Mouse (Mus musculus) megakaryocyte progenitor cell, adult 5-6 weeks (primary cell): ENCODE results near the gene Fam107b. TPM values are rescaled to one million over a fixed set of nuclear protein-coding genes. Genes with fewer than 3 reads are reported as not detected.

Source experiments
- ATAC-seq: replicated peaks from 2 replicates; pipeline ENCODE4 v1.8.0; 2016; ENCODE audit warnings: mild to moderate bottlenecking, moderate TSS enrichment, inconsistent platforms; ENCODE audit not compliant: poor library complexity
- total RNA-seq, 2 experiments: library from RNA; stranded (forward) in 1 of 2; stranded (reverse) in 1 of 2; fragments of 157-497, 149-512 nt in 1 of 2; fragments of 200-1000 nt in 1 of 2; gene quantifications; 2 replicates each; pipeline versions ENCODE4 v1.2.3 to v1.2.4; 2015 to 2017

Gene Fam107b
- total RNA-seq, 2 experiments from 2014 or later = 622 to 1,007 TPM

DNA sequence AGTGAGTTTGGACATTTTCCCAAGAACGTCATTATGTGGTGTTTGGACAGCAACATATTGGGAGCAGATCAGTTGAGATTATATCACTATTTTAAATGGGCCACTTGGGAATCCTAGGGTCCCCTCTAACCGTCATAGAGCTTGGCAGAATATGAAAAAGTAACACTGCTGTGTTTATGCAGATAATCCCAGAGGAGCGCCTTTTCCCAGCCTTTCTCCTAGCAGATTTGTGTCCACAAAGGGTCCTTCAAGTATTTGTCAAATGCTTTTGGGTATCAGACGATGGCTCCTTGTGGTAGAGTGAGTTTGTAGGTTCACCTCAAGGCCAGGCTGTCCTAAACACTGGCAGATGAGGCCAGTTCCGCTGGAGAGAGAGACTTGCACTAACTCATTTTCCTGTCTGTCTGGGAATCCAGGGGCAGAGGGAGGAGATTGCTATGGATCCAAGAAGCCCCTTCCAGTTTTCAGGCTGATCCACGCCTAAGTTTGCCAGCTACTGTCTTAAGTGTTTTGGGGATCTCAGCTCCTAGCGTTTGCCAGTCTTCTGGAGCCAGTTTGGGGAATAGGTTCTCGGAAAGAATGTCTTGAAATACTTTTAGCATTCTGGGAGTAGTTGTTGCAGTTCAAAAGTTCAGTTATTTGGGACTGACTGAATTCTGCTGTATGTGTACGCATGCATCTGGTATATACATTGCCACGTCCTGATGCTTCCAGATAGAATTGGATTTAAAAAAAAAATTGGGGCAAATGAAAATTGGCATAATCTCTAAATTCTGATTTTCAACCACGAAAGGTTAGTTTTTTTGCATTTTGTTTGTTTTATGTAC is 195.9 kb downstream of the Fam107b start:
- ATAC-seq = no peak

- peak; percentile 85 for ATAC-seq
Measured at GRCm38 (mm10) chr2:3769260-3769659, 199.0 kb downstream of the Fam107b start.

DNA sequence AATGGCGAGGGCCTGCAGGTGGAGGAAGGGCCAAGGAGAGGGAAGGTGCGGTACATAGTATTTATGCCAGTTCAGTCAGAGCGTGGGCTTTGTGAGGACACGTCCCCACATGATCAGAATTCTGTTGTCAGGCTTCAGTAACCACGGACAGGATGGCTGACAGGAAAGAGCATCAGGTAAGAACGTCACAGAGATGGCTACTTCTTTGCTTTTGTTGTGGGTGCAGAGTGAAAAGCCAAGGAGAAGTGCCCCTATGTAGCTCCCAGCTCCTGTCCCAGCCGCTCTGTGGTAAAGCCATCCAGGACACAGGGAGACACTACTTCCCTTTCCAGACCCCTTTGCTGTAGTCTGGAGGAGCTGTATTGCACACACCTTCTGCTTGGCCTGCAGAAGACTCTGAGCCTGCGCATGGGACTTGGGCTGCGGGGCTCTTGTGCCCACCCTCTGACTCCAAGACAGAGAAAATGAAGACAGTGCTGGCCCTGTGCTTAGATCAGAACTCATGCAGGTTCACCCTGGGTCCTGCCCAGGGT is 199.6 kb downstream of the Fam107b start:
- peak; percentile 39 for ATAC-seq

- ATAC-seq = no peak
Measured at GRCm38 (mm10) chr2:3770383-3770782, 200.1 kb downstream of the Fam107b start.

DNA sequence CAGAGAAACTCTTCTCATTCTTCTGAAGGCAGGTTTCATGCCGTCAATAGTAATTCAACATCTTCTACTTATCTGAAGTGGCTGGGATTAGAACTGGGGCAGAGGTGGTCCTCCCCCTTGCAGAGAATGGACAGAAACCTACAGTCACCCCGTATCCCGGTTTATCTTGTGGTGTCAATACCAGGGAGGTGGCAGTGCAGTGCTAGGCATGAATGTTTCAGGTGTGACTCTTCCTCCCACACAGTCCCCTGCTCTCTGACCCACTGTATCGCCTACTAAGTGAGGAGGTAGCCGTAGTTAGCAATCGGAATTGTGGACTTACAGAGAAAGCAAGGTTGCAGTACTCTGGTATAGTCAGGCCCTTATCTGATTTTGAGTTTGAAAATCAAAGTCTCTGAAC is 201.2 kb downstream of the Fam107b start:
- ATAC-seq = no peak

DNA sequence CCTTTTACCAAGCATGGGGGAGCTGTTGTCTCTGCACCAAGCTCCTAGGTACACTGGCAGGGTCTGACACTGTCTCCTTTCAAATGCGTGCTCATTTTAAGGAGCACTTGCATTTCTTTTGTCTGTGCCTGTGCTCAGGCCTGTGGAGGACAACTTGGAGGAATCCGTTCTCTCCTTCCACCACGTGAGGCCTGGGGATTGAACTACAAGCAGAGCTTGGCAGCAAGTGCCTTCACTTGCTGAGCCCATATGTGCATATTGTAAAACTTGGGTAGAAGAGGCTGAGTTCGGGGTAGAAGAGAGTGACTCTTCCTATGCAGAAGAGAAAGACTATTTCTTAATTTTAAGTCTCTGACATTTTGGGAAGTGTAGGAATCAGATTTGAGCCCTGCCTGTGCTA is 202.8 kb downstream of the Fam107b start:
- no peak for ATAC-seq

DNA sequence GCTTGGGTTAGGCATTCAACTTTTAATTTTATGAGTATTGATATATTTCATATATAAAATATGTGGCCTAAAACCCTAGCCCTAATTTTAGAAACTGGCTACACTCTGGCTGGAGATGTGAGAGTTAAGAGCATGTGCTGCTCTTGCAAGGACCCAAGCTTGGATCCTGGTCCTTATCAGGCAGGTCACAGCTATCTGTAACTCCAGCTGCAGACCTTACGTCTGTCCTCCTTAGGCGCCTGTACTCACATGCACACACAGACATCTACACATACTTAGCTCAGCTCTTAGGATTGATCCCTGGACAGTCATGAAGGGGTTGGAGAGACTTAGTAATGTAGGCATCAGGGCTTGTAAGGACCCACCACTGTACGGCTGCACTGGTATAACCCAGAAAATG is 205.3 kb downstream of the Fam107b start:
- peak; percentile 87 for ATAC-seq

DNA sequence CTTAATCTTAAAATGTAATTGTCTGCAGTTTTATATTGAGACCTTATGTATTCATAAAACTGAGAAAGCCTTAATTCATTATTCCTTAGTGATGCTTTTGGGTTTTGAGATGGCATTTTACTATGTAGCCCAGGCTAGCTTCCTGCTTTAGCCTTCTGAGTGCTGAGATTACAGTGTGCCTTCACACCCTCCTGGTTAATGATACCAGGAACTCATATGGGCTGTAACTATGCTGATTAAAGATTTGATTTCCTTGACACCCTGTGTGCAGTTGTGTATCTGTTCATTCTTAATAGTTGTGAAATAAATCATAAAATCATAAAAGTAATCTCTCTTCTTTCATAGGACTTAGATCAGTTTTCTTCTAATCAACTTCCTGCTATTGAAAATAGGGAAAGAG is 205.8 kb downstream of the Fam107b start:
- ATAC-seq = no peak

GRCm38 (mm10) chr2:3777696-3778095 is 207.4 kb downstream of the Fam107b start:
- no peak for ATAC-seq

- no peak for ATAC-seq
Measured at GRCm38 (mm10) chr2:3785546-3785945, 215.3 kb downstream of the Fam107b start.

DNA sequence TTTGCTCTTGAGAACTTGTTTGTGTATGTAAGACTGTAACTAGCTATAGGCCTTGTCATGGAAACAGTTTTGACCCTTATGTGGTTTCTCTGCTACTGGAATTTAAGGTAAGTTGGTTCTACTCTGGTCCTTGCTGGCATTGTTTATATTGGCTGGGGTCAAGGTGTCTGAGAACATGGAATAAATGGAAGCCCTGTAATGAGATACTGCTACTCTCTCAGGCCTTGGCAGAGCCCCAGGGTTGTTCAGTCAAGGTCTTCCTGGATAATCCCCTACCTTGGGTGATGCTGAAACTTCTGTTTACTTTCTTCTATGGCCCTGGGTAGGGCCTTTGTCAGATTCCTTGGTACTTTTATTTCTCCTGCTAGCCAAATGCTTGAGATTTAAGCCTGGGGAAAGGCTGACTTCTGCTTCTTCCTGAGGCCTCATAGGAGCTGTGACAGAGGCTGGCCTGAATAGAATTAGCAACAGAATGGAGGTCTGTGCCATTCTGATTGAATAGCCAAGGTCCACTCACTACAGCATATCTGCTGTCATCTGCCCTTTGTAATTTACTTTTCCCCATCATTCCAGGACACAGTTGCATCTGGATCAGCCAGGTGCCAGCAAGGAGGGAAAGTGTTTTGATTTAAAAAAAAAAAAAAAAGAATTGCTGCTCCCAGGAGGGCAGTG is 217.6 kb downstream of the Fam107b start:
- no peak for ATAC-seq

- peak; percentile 36; the same call in 1 of the 2 replicates for ATAC-seq
Measured at GRCm38 (mm10) chr2:3788424-3788786, 218.1 kb downstream of the Fam107b start.

GRCm38 (mm10) chr2:3796543-3796942 is 226.3 kb downstream of the Fam107b start:
- ATAC-seq = no peak

DNA sequence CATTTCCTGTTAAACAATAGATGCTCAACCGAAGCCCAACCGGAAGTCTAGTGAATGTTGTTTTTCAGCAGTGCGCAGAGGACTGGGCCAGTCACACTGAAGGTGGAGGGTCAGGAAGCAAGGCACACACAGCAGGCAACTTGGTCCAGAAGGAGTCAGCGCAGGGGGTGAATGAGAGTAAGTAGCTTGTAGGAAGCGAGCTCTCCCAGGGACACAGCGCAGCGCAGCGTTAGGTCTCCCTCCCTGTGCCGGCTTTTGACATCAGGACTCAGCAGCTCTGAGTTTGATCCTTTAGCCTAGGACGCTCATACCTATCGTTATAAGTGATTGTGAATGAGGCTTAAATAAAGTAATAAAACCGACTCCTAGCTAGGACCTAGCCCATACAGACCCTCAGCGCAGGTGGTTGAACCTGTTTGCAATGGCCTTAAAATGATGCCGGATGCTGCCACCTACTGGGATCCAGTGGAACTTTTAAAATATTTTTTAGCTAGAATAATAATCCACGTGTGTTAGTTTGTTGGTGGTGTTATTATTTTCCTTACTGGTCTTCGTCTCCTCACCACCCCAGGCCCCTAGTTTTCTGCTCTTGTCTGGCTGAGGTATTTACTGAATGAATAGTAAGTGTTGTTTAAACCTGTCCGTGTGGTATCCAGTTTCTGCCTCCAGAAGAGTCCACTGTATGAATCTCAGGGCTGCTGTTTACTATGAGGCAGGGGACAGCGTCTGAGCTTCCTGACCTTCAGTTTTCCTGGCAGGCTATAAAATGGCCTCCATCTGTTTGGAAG is 229.7 kb downstream of the Fam107b start:
- peak; percentile 95 for ATAC-seq

GRCm38 (mm10) chr2:3800555-3800878 is 230.2 kb downstream of the Fam107b start:
- ATAC-seq = peak; percentile 27; the same call in 1 of the 2 replicates

DNA sequence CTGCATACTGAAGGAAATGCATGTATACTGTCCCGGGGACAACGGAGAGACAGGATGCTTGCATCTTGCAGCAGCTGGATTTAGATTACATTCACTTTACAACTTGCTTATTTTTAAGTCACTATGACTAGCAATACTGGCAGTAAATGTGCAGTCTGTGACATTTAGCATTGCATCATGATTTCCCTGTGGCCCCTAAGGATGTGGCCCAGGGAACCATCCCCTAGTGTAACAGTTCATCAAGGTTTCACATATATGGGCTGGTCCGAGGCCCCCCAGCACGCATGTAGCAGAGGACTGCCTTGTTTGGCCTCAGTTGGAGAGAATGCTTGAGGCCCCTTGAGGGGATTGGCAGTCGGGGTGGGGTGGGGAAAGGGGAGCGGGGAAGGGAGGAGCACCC is 235.5 kb downstream of the Fam107b start:
- ATAC-seq = no peak

- ATAC-seq = peak; percentile 58
Measured at GRCm38 (mm10) chr2:3810321-3810720, 240.0 kb downstream of the Fam107b start.

- no peak for ATAC-seq
Measured at GRCm38 (mm10) chr2:3816142-3816609, 245.9 kb downstream of the Fam107b start.

DNA sequence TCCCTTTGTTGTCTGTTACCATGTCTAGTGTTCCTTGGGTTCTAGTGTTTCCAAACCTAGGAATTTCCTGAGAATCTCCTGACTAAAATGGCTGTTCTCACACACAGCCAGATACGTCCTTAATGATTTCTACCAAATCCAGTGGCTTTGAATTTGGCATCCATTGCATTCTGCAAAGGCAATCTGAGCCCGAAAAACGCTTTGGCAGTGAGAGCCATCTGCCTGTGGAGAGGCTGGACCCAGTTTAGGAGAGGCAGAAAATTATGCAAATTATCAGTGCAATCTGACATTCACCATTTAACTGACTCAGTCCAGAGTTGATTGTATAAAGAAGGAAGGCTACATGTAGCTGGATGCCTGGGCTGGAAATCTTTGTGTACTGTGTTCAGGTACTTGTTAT is 247.3 kb downstream of the Fam107b start:
- no peak for ATAC-seq

DNA sequence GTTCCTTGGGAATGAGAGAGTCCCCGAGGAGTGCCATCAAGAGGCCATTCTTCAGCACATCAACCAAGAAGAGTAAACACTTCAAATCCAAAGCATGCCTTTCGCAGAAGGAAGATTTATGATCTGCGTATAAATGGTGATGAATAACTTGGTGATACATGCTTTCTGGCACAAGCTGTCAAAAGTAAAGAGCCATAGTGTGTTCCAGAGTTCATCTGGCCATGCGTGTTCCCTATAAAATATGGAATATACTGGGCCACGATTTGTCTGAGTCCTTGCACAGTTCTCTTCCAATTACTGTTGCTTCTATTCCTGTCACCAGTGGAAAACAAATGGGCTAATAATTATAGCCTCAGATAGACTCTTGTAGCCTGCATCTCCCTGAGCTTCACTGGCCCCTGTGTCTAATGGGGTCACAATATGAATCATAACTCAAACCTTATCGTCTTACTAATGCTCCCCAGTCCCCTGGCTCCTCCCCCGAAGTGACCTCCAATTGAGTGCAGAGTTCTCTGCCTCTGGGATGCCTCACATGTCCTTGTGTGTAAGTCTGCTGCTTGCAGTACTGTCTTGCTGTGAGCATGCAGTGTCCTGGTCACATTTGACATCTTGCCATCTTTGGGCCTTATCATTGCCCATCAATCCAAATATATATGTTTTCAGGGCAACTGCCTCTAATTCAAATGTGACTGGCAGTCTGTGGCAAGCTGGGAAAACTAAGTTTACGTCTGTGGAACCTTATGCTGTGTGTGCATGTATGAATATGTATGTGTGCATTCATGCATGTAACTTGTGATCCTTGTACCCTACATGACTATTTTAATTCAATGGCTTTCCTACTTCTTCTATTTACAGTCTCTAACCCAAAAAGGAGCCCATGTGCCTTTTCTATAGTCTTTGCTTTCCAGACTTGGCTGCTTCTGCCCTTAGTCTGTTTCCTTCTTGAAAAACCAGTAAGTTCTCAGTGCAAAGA is 252.5 kb downstream of the Fam107b start:
- ATAC-seq = no peak
